Mouse (Mus musculus): ENCODE results near the gene Slc2a1. TPM values are rescaled to one million over a fixed set of nuclear protein-coding genes. Genes with fewer than 3 reads are reported as not detected.

The Slc2a1 gene
- total and polyA plus RNA-seq, 2 experiments from 2014 or later = 19.7 to 93.0 TPM

DNA sequence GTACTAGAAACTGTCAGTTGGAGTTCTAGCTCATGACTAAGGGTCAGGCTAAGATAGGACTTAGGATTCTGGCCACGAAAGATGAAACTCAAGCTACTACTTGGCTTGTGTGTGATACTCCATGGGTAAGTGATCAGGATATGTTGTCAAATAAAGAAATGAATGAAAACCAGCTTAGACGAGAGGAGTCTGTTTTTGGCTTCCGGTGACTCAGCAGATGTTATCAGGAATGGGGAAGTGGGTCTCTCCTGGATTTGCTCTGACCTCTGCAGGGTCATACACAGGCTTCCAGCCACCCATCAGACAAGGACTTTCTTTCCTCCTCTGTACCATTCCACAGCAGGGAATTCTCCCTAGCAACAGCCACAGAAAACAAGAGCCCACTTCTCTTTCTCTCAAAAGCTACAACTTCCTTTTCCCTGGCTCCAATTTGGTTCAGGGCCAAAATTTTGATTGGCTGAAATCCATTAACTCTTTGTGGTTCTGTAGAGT is 25.7 kb upstream of the Slc2a1 start:
- no peaks in the 10 kb centered on the region for H3K27me3 ChIP-seq (ENCODE audit: control insufficient read depth, insufficient read depth, low read length)
- H3K36me3 ChIP-seq (replicated peaks; ENCODE audit: control insufficient read depth, insufficient read depth, low read length) = no peaks in the 10 kb centered on the region
- ATAC-seq (ENCODE audit: insufficient read depth, low read depth) (no peak), DNase-seq (ENCODE audit: low spot score) (no peak)
- H3K9me3 ChIP-seq (replicated peaks; ENCODE audit: control insufficient read depth, low read length) = no peaks in the 10 kb centered on the region
- no peak overlapping the region for H3K4me2 ChIP-seq (ENCODE audit: low read depth, low read length)
- H3K9ac ChIP-seq (replicated peaks; ENCODE audit: low read depth, low read length) = no peak overlapping the region
- H3K4me3 ChIP-seq (ENCODE audit: low read depth, low read length) = no peak overlapping the region
- WGBS = 19% methylated on average over 3 of the region's 3 CpGs
- H3K4me1 ChIP-seq (ENCODE audit: control insufficient read depth, insufficient read depth) = 0 out of 2 replicates have a peak, but pooled peaks cover 3% of the 10 kb centered on the region
- no peak overlapping the region for H3K27ac ChIP-seq (ENCODE audit: low read depth)
- TF ChIP-seq EP300 (IDR thresholded peaks at IDR 0.05; ENCODE audit: low read depth) (no peak), CTCF (IDR thresholded peaks at IDR 0.05; ENCODE audit: low read depth) (no peak)

DNA sequence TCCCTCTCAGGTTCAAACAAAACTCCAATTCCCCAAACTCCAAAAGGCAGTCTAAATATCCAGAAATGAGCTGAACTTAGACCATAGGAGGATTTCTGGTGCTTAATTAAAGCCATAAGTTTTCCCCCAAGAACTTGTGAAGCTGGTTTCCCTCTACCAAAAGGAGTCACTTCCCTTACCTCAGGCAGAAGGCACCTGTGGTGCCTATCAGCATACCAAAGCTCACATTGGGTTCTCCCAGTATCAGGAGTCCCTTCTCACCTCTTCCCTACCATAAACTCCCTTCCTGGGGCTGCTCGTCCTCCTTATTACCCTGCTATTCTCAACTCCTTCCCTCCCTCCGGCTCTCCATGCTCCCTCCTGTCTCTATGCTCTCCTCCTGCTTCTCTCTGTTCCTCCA is 20.1 kb upstream of the Slc2a1 start:
- H3K9me3 ChIP-seq (replicated peaks; ENCODE audit: control insufficient read depth, low read length) = no peaks in the 10 kb centered on the region
- TF ChIP-seq CTCF (IDR thresholded peaks at IDR 0.05; ENCODE audit: low read depth) (no peak), EP300 (IDR thresholded peaks at IDR 0.05; ENCODE audit: low read depth) (no peak)

GRCm38 (mm10) chr4:119093890-119094289 is 14.6 kb upstream of the Slc2a1 start:
- no peaks in the 10 kb centered on the region for H3K27me3 ChIP-seq (ENCODE audit: control insufficient read depth, insufficient read depth, low read length)
- no peak overlapping the region for H3K4me3 ChIP-seq (ENCODE audit: low read depth, low read length)
- H3K36me3 ChIP-seq (replicated peaks; ENCODE audit: control insufficient read depth, insufficient read depth, low read length) = no peaks in the 10 kb centered on the region
- H3K27ac ChIP-seq (ENCODE audit: low read depth) = no peak overlapping the region
- ATAC-seq (ENCODE audit: insufficient read depth, low read depth) (no peak), DNase-seq (ENCODE audit: low spot score) (no peak)
- no peaks in the 10 kb centered on the region for H3K9me3 ChIP-seq (replicated peaks; ENCODE audit: control insufficient read depth, low read length)
- H3K4me1 ChIP-seq (ENCODE audit: control insufficient read depth, insufficient read depth) = peaks cover 13% of the 10 kb centered on the region
- no peak overlapping the region for H3K9ac ChIP-seq (replicated peaks; ENCODE audit: low read depth, low read length)
- TF ChIP-seq CTCF (IDR thresholded peaks at IDR 0.05; ENCODE audit: low read depth) = no peak
- no peak for TF ChIP-seq EP300 (IDR thresholded peaks at IDR 0.05; ENCODE audit: low read depth)
- 86% methylated on average over 7 of the region's 7 CpGs for WGBS
- H3K4me2 ChIP-seq (ENCODE audit: low read depth, low read length) = no peak overlapping the region

More for the DNA sequence above, 20.1 kb upstream of the Slc2a1 start:
- Histone ChIP-seq H3K9ac (replicated peaks; ENCODE audit: low read depth, low read length) (no peak overlapping the region), H3K4me2 (ENCODE audit: low read depth, low read length) (no peak overlapping the region), H3K4me1 (ENCODE audit: control insufficient read depth, insufficient read depth) (no peaks in the 10 kb centered on the region), H3K27ac (ENCODE audit: low read depth) (no peak overlapping the region), H3K4me3 (ENCODE audit: low read depth, low read length) (no peak overlapping the region), H3K36me3 (replicated peaks; ENCODE audit: control insufficient read depth, insufficient read depth, low read length) (no peaks in the 10 kb centered on the region), H3K27me3 (ENCODE audit: control insufficient read depth, insufficient read depth, low read length) (no peaks in the 10 kb centered on the region)
- no peak for DNase-seq (ENCODE audit: low spot score)
- 90% methylated on average over 2 of the region's 2 CpGs for WGBS
- ATAC-seq (ENCODE audit: insufficient read depth, low read depth) = no peak

GRCm38 (mm10) chr4:119094987-119095386 is 13.5 kb upstream of the Slc2a1 start:
- Histone ChIP-seq H3K4me2 (ENCODE audit: low read depth, low read length) (no peak overlapping the region), H3K36me3 (replicated peaks; ENCODE audit: control insufficient read depth, insufficient read depth, low read length) (no peaks in the 10 kb centered on the region), H3K4me3 (ENCODE audit: low read depth, low read length) (no peak overlapping the region), H3K9ac (replicated peaks; ENCODE audit: low read depth, low read length) (no peak overlapping the region), H3K4me1 (ENCODE audit: control insufficient read depth, insufficient read depth) (peaks cover 13% of the 10 kb centered on the region), H3K27me3 (ENCODE audit: control insufficient read depth, insufficient read depth, low read length) (no peaks in the 10 kb centered on the region), H3K9me3 (replicated peaks; ENCODE audit: control insufficient read depth, low read length) (no peaks in the 10 kb centered on the region), H3K27ac (ENCODE audit: low read depth) (no peak overlapping the region)
- TF ChIP-seq EP300 (IDR thresholded peaks at IDR 0.05; ENCODE audit: low read depth) (no peak), CTCF (IDR thresholded peaks at IDR 0.05; ENCODE audit: low read depth) (no peak)
- no peak for DNase-seq (ENCODE audit: low spot score)
- ATAC-seq (ENCODE audit: insufficient read depth, low read depth) = no peak
- WGBS = 52% methylated on average over 4 of the region's 4 CpGs

DNA sequence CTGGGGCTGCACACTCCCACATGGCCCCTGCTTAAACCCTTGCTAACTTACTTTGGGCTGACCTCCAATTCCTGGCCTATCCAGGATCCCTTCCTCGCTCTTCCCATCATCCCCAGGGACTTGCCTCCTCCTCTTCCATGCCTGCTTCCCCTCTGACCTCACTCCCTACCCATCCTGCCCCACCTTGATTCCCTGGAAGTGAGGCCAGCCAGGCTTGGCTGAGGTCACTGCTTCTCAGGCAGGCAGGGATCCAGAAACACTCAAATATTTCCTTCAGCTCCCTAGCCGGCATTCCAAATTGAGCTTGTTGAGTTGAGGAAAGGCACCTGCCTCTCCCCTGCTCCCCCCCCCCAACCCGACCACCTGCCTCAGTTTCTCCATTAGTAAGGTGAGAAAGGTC is 12.1 kb upstream of the Slc2a1 start:
- ATAC-seq (ENCODE audit: insufficient read depth, low read depth) = peak; percentile 41; the same call in 1 of the 2 replicates
- DNase-seq (ENCODE audit: low spot score) = no peak
- H3K4me1 ChIP-seq (ENCODE audit: control insufficient read depth, insufficient read depth) = peaks cover 13% of the 10 kb centered on the region
- no peaks in the 10 kb centered on the region for H3K36me3 ChIP-seq (replicated peaks; ENCODE audit: control insufficient read depth, insufficient read depth, low read length)
- TF ChIP-seq CTCF (IDR thresholded peaks at IDR 0.05; ENCODE audit: low read depth) = no peak
- no peak for TF ChIP-seq EP300 (IDR thresholded peaks at IDR 0.05; ENCODE audit: low read depth)
- H3K27me3 ChIP-seq (ENCODE audit: control insufficient read depth, insufficient read depth, low read length) = no peaks in the 10 kb centered on the region
- WGBS = 26% methylated on average over 3 of the region's 3 CpGs
- no peaks in the 10 kb centered on the region for H3K9me3 ChIP-seq (replicated peaks; ENCODE audit: control insufficient read depth, low read length)
- H3K4me2 ChIP-seq (ENCODE audit: low read depth, low read length) = no peak overlapping the region
- H3K9ac ChIP-seq (replicated peaks; ENCODE audit: low read depth, low read length) = no peak overlapping the region
- no peak overlapping the region for H3K27ac ChIP-seq (ENCODE audit: low read depth)
- H3K4me3 ChIP-seq (ENCODE audit: low read depth, low read length) = no peak overlapping the region

GRCm38 (mm10) chr4:119097421-119097820 is 11.1 kb upstream of the Slc2a1 start:
- DNase-seq (ENCODE audit: low spot score) (no peak), ATAC-seq (ENCODE audit: insufficient read depth, low read depth) (no peak)
- no peak overlapping the region for H3K9ac ChIP-seq (replicated peaks; ENCODE audit: low read depth, low read length)
- H3K4me3 ChIP-seq (ENCODE audit: low read depth, low read length) = no peak overlapping the region
- H3K27ac ChIP-seq (ENCODE audit: low read depth) = no peak overlapping the region
- 77% methylated on average over 4 of the region's 4 CpGs for WGBS
- peaks cover 13% of the 10 kb centered on the region for H3K4me1 ChIP-seq (ENCODE audit: control insufficient read depth, insufficient read depth)
- TF ChIP-seq EP300 (IDR thresholded peaks at IDR 0.05; ENCODE audit: low read depth) (no peak), CTCF (IDR thresholded peaks at IDR 0.05; ENCODE audit: low read depth) (no peak)
- no peak overlapping the region for H3K4me2 ChIP-seq (ENCODE audit: low read depth, low read length)
- no peaks in the 10 kb centered on the region for H3K27me3 ChIP-seq (ENCODE audit: control insufficient read depth, insufficient read depth, low read length)
- no peaks in the 10 kb centered on the region for H3K36me3 ChIP-seq (replicated peaks; ENCODE audit: control insufficient read depth, insufficient read depth, low read length)
- no peaks in the 10 kb centered on the region for H3K9me3 ChIP-seq (replicated peaks; ENCODE audit: control insufficient read depth, low read length)

Data from heart, postnatal 0 days (tissue).